Mouse (Mus musculus) lung, postnatal 14 days (tissue): ENCODE data around the gene 5530401A14Rik.

Source experiments
- DNase-seq: peaks from one replicate; pipeline ENCODE4 v3.0.0; 2021

The 5530401A14Rik gene

GRCm38 (mm10) chr11:81937516-81937915, 77.0 kb downstream of the 5530401A14Rik start:
- no peak for DNase-seq

- DNase-seq = no peak
These were observed 80.5 kb downstream of the 5530401A14Rik start for GRCm38 (mm10) chr11:81940988-81941387.

GRCm38 (mm10) chr11:81942167-81942566, 81.7 kb downstream of the 5530401A14Rik start:
- no peak for DNase-seq
